Mouse (Mus musculus) retina, adult 2 months (tissue): Measurements from ENCODE around the gene Sox5.

Experiments used
- DNase-seq: peaks from one replicate; pipeline ENCODE4 v3.0.0-alpha.2; 2012; ENCODE audit warnings: low read depth, low spot score

The Sox5 gene

DNA sequence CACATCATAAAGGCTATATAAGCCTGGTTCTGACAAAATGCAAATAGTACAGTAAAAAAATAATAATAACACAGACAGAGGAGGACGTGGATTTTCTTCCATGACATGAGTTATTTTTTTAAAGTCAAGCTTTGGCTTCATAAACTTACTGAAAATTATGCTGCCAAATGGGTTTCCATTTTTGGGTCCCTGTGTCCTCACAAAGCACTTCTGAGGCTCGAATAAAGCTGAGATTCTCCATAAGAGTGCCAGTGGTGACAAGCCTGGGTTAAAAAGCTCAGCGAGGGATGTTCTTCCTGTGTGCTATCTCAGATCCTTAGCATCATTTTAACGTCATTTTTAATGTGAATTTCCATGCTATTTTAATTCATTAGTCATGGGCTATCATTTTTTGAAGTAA lies 996.1 kb downstream of the Sox5 start:
- no peak for DNase-seq
